In genomic region chr8:72583056-72583771, GRCm38 (mm10) we compare ENCODE assay signal across 8 mouse cellular contexts. TPM values are rescaled to one million over a fixed set of nuclear protein-coding genes. Genes with fewer than 3 reads are reported as not detected.
DNase-seq lines count a peak whose midpoint lies in the region; ATAC-seq lines count a peak whose summit lies in the region.

No protein-coding gene starts in this region.

- no peak for ATAC-seq in CD4-positive, CD25-positive, alpha-beta regulatory T cell, adult 4 months
- no peak for ATAC-seq in cerebellum, adult (ENCODE audit: insufficient number of reproducible peaks, low FRiP score, low TSS enrichment)

- DNase-seq in CD4-positive, CD25-positive, alpha-beta regulatory T cell, adult 2 months (ENCODE audit: low read depth, low spot score): peak; percentile 12
- peak; percentile 16 for DNase-seq in ovary, adult 18-20 months (ENCODE audit: low spot score)
- no peak for DNase-seq in ovary, postnatal 10 days (ENCODE audit: low spot score)
- DNase-seq in heart, adult 9 months (ENCODE audit: low spot score in 2 of 2): peak; percentile 61 to 70
- peak; percentile 73 for DNase-seq in lung, postnatal 36 days
- no peak for DNase-seq in frontal cortex, postnatal 36 days (ENCODE audit: low spot score in 2 of 2)

RNA-seq across cellular contexts. Expression of gene Tmem38a, which starts 11.4 kb away (rescaled TPM):
- polyA plus RNA-seq in CD4-positive, CD25-positive, alpha-beta regulatory T cell, adult 4 months (2017; shearing (Covaris generic)): 1 to 10 TPM; 1.0 TPM

RNA-seq across cellular contexts. Expression of gene Smim7, which starts 12.3 kb away (rescaled TPM):
- 10 to 100 TPM; 81.0 to 98.1 TPM for polyA plus RNA-seq in CD4-positive, CD25-positive, alpha-beta regulatory T cell, adult 4 months (2017; shearing (Covaris generic))

RNA-seq across cellular contexts. Expression of gene Med26, which starts 35.1 kb away (rescaled TPM):
- polyA plus RNA-seq in CD4-positive, CD25-positive, alpha-beta regulatory T cell, adult 4 months (2017; shearing (Covaris generic)): 1 to 10 TPM; 3.6 to 6.5 TPM

Comparison
In these comparisons a context has a peak if more than half of its experiments do, and no peak if none do; other contexts are left out.
1. DNase-seq: peak in CD4-positive, CD25-positive, alpha-beta regulatory T cell, adult 2 months (single experiment), ovary, adult 18-20 months (single experiment), heart, adult 9 months (2 of 2) and lung, postnatal 36 days (single experiment); none in ovary, postnatal 10 days (single experiment) and frontal cortex, postnatal 36 days (0 of 2).